Mouse (Mus musculus): ENCODE data around the gene Shf. TPM values are rescaled to one million over a fixed set of nuclear protein-coding genes. Genes with fewer than 3 reads are reported as not detected.
"Not testable (repeated sequence)": the region's sequence is repeated elsewhere in the genome, so short reads cannot be mapped to it uniquely, and the experiment has no call there.

Shf gene
- polyA plus RNA-seq, 1 experiment from 2014 or later: 1.2 TPM

GRCm38 (mm10) chr2:122352992-122353391, 16.0 kb downstream of the Shf start:
- Histone ChIP-seq H3K9ac (replicated peaks) (no peak overlapping the region), H3K36me3 (replicated peaks; ENCODE audit: insufficient read depth, low read length) (peaks cover 9% of the 10 kb centered on the region; the same call in 1 of the 2 replicates), H3K9me3 (ENCODE audit: low read length) (no peaks in the 10 kb centered on the region), H3K4me2 (ENCODE audit: low read depth, low read length) (no peak overlapping the region), H3K27ac (ENCODE audit: low read depth) (no peak overlapping the region), H3K4me1 (ENCODE audit: insufficient read depth) (peaks cover 12% of the 10 kb centered on the region), H3K4me3 (ENCODE audit: low read depth, low read length) (no peak overlapping the region), H3K27me3 (ENCODE audit: insufficient read depth, low read length) (no peaks in the 10 kb centered on the region)
- no peak for TF ChIP-seq EP300 (IDR thresholded peaks at IDR 0.05; ENCODE audit: low read depth)
- TF ChIP-seq CTCF (IDR thresholded peaks at IDR 0.05; ENCODE audit: low read depth): no peak
- DNase-seq (no peak), ATAC-seq (no peak)
- 86% methylated on average over 6 of the region's 6 CpGs for WGBS (ENCODE audit: insufficient replicate concordance)

DNA sequence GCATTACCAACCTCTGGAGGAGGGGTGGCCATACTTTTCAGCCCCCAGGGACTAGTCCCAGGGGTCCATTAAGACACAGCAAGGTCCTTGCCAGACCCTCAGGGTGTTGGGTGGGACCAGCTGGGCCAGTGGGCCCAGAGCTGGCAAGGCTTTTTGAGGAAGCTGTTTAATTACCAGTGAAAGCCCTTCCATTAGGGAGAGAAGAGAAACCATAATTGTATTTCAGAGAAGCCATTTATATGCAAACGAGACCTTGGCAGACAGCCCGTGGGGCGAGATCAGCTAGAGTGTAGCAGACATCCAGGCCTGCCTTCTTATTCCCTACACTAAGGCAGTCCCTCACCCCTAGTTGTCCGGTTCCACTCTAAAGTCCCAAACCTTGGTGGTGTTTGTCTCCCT, 17.0 kb downstream of the Shf start:
- Histone ChIP-seq H3K4me2 (ENCODE audit: low read depth, low read length) (no peak overlapping the region), H3K4me3 (ENCODE audit: low read depth, low read length) (no peak overlapping the region), H3K4me1 (ENCODE audit: insufficient read depth) (peaks cover 13% of the 10 kb centered on the region), H3K27me3 (ENCODE audit: insufficient read depth, low read length) (no peaks in the 10 kb centered on the region), H3K27ac (ENCODE audit: low read depth) (no peak overlapping the region), H3K36me3 (replicated peaks; ENCODE audit: insufficient read depth, low read length) (peaks cover 5% of the 10 kb centered on the region; the same call in 1 of the 2 replicates), H3K9ac (replicated peaks) (no peak overlapping the region), H3K9me3 (ENCODE audit: low read length) (no peaks in the 10 kb centered on the region)
- ATAC-seq: no peak
- no peak for DNase-seq
- 73% methylated on average over 4 of the region's 4 CpGs for WGBS (ENCODE audit: insufficient replicate concordance)
- TF ChIP-seq CTCF (IDR thresholded peaks at IDR 0.05; ENCODE audit: low read depth) (no peak), EP300 (IDR thresholded peaks at IDR 0.05; ENCODE audit: low read depth) (no peak)

DNA sequence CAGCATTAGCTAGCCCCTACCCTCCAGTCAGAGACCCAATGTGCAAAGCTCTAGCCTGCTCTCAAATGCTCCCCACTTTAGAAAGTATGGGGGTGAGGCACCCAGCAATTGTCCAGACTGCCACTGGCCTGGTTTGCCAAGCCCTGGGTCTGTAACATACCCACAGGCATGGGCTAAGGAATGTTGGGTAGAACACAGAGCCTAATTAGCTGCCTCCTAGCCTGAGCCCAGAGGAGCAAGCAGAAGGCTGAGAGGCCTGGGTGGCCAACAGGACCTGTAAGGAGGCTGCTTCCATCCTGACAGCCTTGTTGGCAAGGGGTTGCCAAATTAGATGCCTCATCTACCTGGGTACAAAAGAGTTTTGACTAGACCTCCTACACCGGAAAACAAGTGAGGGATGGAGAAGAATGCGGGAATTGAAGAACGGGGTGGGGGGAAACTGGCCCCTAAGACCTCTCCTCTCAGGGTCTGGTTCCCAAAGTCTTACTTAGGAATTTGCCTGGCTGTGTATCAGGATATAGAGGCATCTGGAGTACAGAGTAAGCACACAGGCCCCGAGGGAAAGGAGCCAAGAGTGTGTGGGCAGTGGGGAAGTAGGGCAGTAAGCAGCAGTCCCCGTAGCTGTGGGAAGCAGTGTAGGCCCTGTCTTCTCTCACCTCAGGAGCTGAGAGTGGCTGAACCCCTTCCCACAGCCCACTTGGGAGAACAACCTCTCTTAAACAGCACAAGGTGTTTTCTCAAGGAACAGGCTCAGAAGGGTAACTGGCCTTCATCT, 17.6 kb downstream of the Shf start:
- no peak overlapping the region for H3K4me3 ChIP-seq (ENCODE audit: low read depth, low read length)
- no peak for TF ChIP-seq CTCF (IDR thresholded peaks at IDR 0.05; ENCODE audit: low read depth)
- TF ChIP-seq EP300 (IDR thresholded peaks at IDR 0.05; ENCODE audit: low read depth): no peak
- H3K36me3 ChIP-seq (replicated peaks; ENCODE audit: insufficient read depth, low read length): 0 out of 2 replicates have a peak, but pooled peaks cover 3% of the 10 kb centered on the region
- no peaks in the 10 kb centered on the region for H3K27me3 ChIP-seq (ENCODE audit: insufficient read depth, low read length)
- no peak overlapping the region for H3K27ac ChIP-seq (ENCODE audit: low read depth)
- H3K9me3 ChIP-seq (ENCODE audit: low read length): no peaks in the 10 kb centered on the region
- H3K4me1 ChIP-seq (ENCODE audit: insufficient read depth): peaks cover 13% of the 10 kb centered on the region
- H3K9ac ChIP-seq (replicated peaks): no peak overlapping the region
- DNase-seq (no peak), ATAC-seq (no peak)
- 71% methylated on average over 5 of the region's 5 CpGs for WGBS (ENCODE audit: insufficient replicate concordance)
- no peak overlapping the region for H3K4me2 ChIP-seq (ENCODE audit: low read depth, low read length)

DNA sequence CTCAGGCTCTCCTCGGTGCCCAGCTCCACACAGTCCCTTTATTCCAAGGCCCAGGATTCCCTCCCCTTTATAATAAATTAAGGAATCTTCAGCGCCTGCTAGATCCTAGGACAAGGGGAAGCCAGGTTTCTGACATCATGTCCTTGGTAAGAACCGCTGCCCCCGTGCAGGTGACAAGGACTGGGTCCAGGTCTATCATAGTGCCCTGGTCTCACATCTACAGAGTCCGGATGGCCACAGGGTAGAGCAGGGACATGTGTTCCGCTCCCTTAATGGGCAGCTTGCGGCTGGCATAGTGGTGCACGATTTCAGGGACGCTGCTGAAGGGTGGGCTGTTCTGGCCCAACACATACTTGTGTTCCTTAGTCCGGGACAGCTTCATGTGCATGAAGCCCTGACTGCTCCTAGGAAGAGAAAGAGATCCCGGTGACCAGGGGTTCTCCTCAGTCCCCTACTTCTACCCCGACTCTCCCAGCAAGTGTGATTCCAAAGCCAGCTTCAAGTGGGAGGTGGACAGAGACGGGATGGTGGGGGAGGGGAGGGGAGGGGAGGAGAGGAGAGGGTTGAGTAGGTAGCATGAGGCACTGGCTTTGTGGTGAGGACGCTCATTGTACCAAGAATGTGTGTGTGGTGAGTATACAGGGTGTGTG, 19.7 kb downstream of the Shf start:
- Histone ChIP-seq H3K9ac (replicated peaks) (peak overlapping the region; percentile 77), H3K9me3 (ENCODE audit: low read length) (no peaks in the 10 kb centered on the region), H3K27me3 (ENCODE audit: insufficient read depth, low read length) (no peaks in the 10 kb centered on the region), H3K36me3 (replicated peaks; ENCODE audit: insufficient read depth, low read length) (0 out of 2 replicates have a peak, but pooled peaks cover 3% of the 10 kb centered on the region), H3K27ac (ENCODE audit: low read depth) (peak overlapping the region; percentile 70; the same call in 1 of the 2 replicates), H3K4me1 (ENCODE audit: insufficient read depth) (peaks cover 13% of the 10 kb centered on the region), H3K4me2 (ENCODE audit: low read depth, low read length) (peak overlapping the region; percentile 89), H3K4me3 (ENCODE audit: low read depth, low read length) (peak overlapping the region; percentile 69)
- TF ChIP-seq CTCF (IDR thresholded peaks at IDR 0.05; ENCODE audit: low read depth) (no peak), EP300 (IDR thresholded peaks at IDR 0.05; ENCODE audit: low read depth) (no peak)
- 27% methylated on average over 14 of the region's 14 CpGs for WGBS (ENCODE audit: insufficient replicate concordance)
- DNase-seq (peak; percentile 30), ATAC-seq (peak; percentile 47)

GRCm38 (mm10) chr2:122348531-122349131, 20.3 kb downstream of the Shf start:
- DNase-seq: peak; percentile 87
- Histone ChIP-seq H3K9me3 (ENCODE audit: low read length) (no peaks in the 10 kb centered on the region), H3K36me3 (replicated peaks; ENCODE audit: insufficient read depth, low read length) (0 out of 2 replicates have a peak, but pooled peaks cover 3% of the 10 kb centered on the region), H3K4me3 (ENCODE audit: low read depth, low read length) (peak overlapping the region; percentile 69), H3K4me2 (ENCODE audit: low read depth, low read length) (peak overlapping the region; percentile 89), H3K9ac (replicated peaks) (peak overlapping the region; percentile 77), H3K27me3 (ENCODE audit: insufficient read depth, low read length) (no peaks in the 10 kb centered on the region), H3K4me1 (ENCODE audit: insufficient read depth) (peaks cover 13% of the 10 kb centered on the region), H3K27ac (ENCODE audit: low read depth) (peak overlapping the region; percentile 70)
- TF ChIP-seq CTCF (IDR thresholded peaks at IDR 0.05; ENCODE audit: low read depth) (peak; percentile 86), EP300 (IDR thresholded peaks at IDR 0.05; ENCODE audit: low read depth) (no peak)
- ATAC-seq: peak; percentile 91
- WGBS (ENCODE audit: insufficient replicate concordance): 2% methylated on average over 47 of the region's 63 CpGs

- no peak overlapping the region for H3K9ac ChIP-seq (replicated peaks)
- no peaks in the 10 kb centered on the region for H3K36me3 ChIP-seq (replicated peaks; ENCODE audit: insufficient read depth, low read length)
- no peak overlapping the region for H3K27ac ChIP-seq (ENCODE audit: low read depth)
- no peak overlapping the region for H3K4me3 ChIP-seq (ENCODE audit: low read depth, low read length)
- peaks cover 13% of the 10 kb centered on the region for H3K4me1 ChIP-seq (ENCODE audit: insufficient read depth)
- no peak for ATAC-seq
- DNase-seq: no peak
- H3K27me3 ChIP-seq (ENCODE audit: insufficient read depth, low read length): no peaks in the 10 kb centered on the region
- no peaks in the 10 kb centered on the region for H3K9me3 ChIP-seq (ENCODE audit: low read length)
- TF ChIP-seq CTCF (IDR thresholded peaks at IDR 0.05; ENCODE audit: low read depth) (no peak), EP300 (IDR thresholded peaks at IDR 0.05; ENCODE audit: low read depth) (no peak)
- 85% methylated on average over 3 of the region's 3 CpGs for WGBS (ENCODE audit: insufficient replicate concordance)
- H3K4me2 ChIP-seq (ENCODE audit: low read depth, low read length): no peak overlapping the region
These were observed 21.7 kb downstream of the Shf start for GRCm38 (mm10) chr2:122347257-122347656.

DNA sequence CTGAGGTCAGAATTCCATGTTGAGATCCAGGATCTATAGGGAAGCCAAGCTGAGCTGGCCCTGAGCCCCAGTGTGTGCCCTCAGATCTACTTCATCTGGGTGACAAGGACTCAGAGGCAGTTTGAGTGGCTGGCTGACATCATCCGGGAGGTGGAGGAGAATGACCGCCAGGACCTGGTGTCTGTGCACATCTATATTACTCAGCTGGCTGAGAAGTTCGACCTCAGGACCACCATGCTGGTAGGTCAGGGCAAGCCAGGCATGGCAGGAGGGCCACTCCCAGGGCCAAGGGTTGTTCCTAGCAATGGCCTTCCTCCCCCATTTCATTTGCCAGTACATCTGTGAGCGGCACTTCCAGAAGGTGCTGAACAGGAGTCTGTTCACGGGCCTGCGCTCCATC, 22.8 kb downstream of the Shf start:
- H3K9me3 ChIP-seq (ENCODE audit: low read length); H3K36me3 ChIP-seq (replicated peaks; ENCODE audit: insufficient read depth, low read length); H3K9ac ChIP-seq (replicated peaks); H3K4me2 ChIP-seq (ENCODE audit: low read depth, low read length); H3K27ac ChIP-seq (ENCODE audit: low read depth); H3K4me3 ChIP-seq (ENCODE audit: low read depth, low read length); H3K27me3 ChIP-seq (ENCODE audit: insufficient read depth, low read length); DNase-seq; ATAC-seq: not testable (repeated sequence)
- 83% methylated on average over 6 of the region's 6 CpGs for WGBS (ENCODE audit: insufficient replicate concordance)
- H3K4me1 ChIP-seq (ENCODE audit: insufficient read depth): peaks cover 13% of the 10 kb centered on the region
